Mouse (Mus musculus) CD8-positive naive resting alpha-beta T cell, adult 2 months (primary cell): ENCODE data around the gene Vmn1r3.
"Not testable (repeated sequence)": the region's sequence is repeated elsewhere in the genome, so short reads cannot be mapped to it uniquely, and the experiment has no call there.

Experiments used
- DNase-seq, 2 experiments: peaks; one replicate each; pipeline ENCODE4 v3.0.0; 2022; ENCODE audit warnings: low read depth in 2 of 2, low spot score in 2 of 2

Vmn1r3 gene

GRCm38 (mm10) chr4:3147926-3148325, 37.2 kb downstream of the Vmn1r3 start:
- not testable (repeated sequence) for DNase-seq
